Mouse (Mus musculus): ENCODE data around the gene Cmtm2a. TPM values are rescaled to one million over a fixed set of nuclear protein-coding genes. Genes with fewer than 3 reads are reported as not detected.
A peak's percentile ranks its signal among the peaks of the same experiment; 100 is the strongest.
"Not testable (repeated sequence)": the region's sequence is repeated elsewhere in the genome, so short reads cannot be mapped to it uniquely, and the experiment has no call there.

The Cmtm2a gene
- polyA plus RNA-seq, 1 experiment from 2014 or later: not detected

GRCm38 (mm10) chr8:104264271-104264935 lies 28.6 kb downstream of the Cmtm2a start:
- ATAC-seq (replicated peaks; ENCODE audit: low FRiP score); H3K9me3 ChIP-seq (ENCODE audit: control insufficient read depth, low read length); H3K9ac ChIP-seq (ENCODE audit: low read length); H3K36me3 ChIP-seq (ENCODE audit: control insufficient read depth, insufficient read depth, low read length); H3K4me3 ChIP-seq (ENCODE audit: low read depth, low read length); H3K4me2 ChIP-seq (ENCODE audit: low read depth, low read length, severe bottlenecking); DNase-seq (ENCODE audit: low spot score); H3K27me3 ChIP-seq (ENCODE audit: control insufficient read depth, insufficient read depth, low read length); H3K4me1 ChIP-seq (replicated peaks; ENCODE audit: control insufficient read depth, insufficient read depth, low read length); H3K27ac ChIP-seq (ENCODE audit: low read depth, low read length): not testable (repeated sequence)
- 95% methylated on average over 22 of the region's 22 CpGs for WGBS

GRCm38 (mm10) chr8:104261802-104262201 lies 31.2 kb downstream of the Cmtm2a start:
- not testable (repeated sequence) for H3K4me2 ChIP-seq (ENCODE audit: low read depth, low read length, severe bottlenecking); H3K27ac ChIP-seq (ENCODE audit: low read depth, low read length); DNase-seq (ENCODE audit: low spot score); H3K4me3 ChIP-seq (ENCODE audit: low read depth, low read length); H3K9me3 ChIP-seq (ENCODE audit: control insufficient read depth, low read length); H3K9ac ChIP-seq (ENCODE audit: low read length); ATAC-seq (replicated peaks; ENCODE audit: low FRiP score); H3K4me1 ChIP-seq (replicated peaks; ENCODE audit: control insufficient read depth, insufficient read depth, low read length); H3K27me3 ChIP-seq (ENCODE audit: control insufficient read depth, insufficient read depth, low read length)
- H3K36me3 ChIP-seq (ENCODE audit: control insufficient read depth, insufficient read depth, low read length): peaks cover 11% of the 10 kb centered on the region
- 96% methylated on average over 5 of the region's 5 CpGs for WGBS

GRCm38 (mm10) chr8:104253016-104253415 lies 40.0 kb downstream of the Cmtm2a start:
- Histone ChIP-seq H3K27me3 (ENCODE audit: control insufficient read depth, insufficient read depth, low read length) (no peaks in the 10 kb centered on the region), H3K4me1 (replicated peaks; ENCODE audit: control insufficient read depth, insufficient read depth, low read length) (peaks cover 5% of the 10 kb centered on the region; the same call in 1 of the 2 replicates), H3K27ac (ENCODE audit: low read depth, low read length) (no peak overlapping the region), H3K9ac (ENCODE audit: low read length) (no peak overlapping the region), H3K4me2 (ENCODE audit: low read depth, low read length, severe bottlenecking) (no peak overlapping the region), H3K4me3 (ENCODE audit: low read depth, low read length) (no peak overlapping the region), H3K9me3 (ENCODE audit: control insufficient read depth, low read length) (no peaks in the 10 kb centered on the region), H3K36me3 (ENCODE audit: control insufficient read depth, insufficient read depth, low read length) (peaks cover 3% of the 10 kb centered on the region)
- WGBS: 81% methylated on average over 3 of the region's 3 CpGs
- DNase-seq (ENCODE audit: low spot score): no peak
- ATAC-seq (replicated peaks; ENCODE audit: low FRiP score): no peak

GRCm38 (mm10) chr8:104251461-104251860 lies 41.5 kb downstream of the Cmtm2a start:
- H3K4me1 ChIP-seq (replicated peaks; ENCODE audit: control insufficient read depth, insufficient read depth, low read length): peaks cover 9% of the 10 kb centered on the region
- 0% methylated on average over 7 of the region's 7 CpGs for WGBS
- DNase-seq (ENCODE audit: low spot score) (no peak), ATAC-seq (replicated peaks; ENCODE audit: low FRiP score) (peak; percentile 19)
- no peaks in the 10 kb centered on the region for H3K9me3 ChIP-seq (ENCODE audit: control insufficient read depth, low read length)
- H3K36me3 ChIP-seq (ENCODE audit: control insufficient read depth, insufficient read depth, low read length): no peaks in the 10 kb centered on the region
- no peaks in the 10 kb centered on the region for H3K27me3 ChIP-seq (ENCODE audit: control insufficient read depth, insufficient read depth, low read length)
- H3K4me3 ChIP-seq (ENCODE audit: low read depth, low read length): peak overlapping the region; percentile 58
- H3K27ac ChIP-seq (ENCODE audit: low read depth, low read length): no peak overlapping the region
- H3K9ac ChIP-seq (ENCODE audit: low read length): peak overlapping the region; percentile 74
- H3K4me2 ChIP-seq (ENCODE audit: low read depth, low read length, severe bottlenecking): peak overlapping the region; percentile 81

GRCm38 (mm10) chr8:104250439-104251367 lies 42.3 kb downstream of the Cmtm2a start, which contains the start of gene Cklf:
Gene Cklf (plus strand): TSS chr8:104250861.
- DNase-seq (ENCODE audit: low spot score): peak; percentile 93
- peak within 1 kb of the TSS; percentile 62 for H3K27ac ChIP-seq (ENCODE audit: low read depth, low read length)
- WGBS: 4% methylated on average over 41 of the region's 41 CpGs

GRCm38 (mm10) chr8:104249442-104249996 lies 43.5 kb downstream of the Cmtm2a start:
- H3K36me3 ChIP-seq (ENCODE audit: control insufficient read depth, insufficient read depth, low read length): no peaks in the 10 kb centered on the region
- WGBS: 86% methylated on average over 7 of the region's 7 CpGs

More at GRCm38 (mm10) chr8:104250439-104251367, 42.3 kb downstream of the Cmtm2a start, which contains the start of gene Cklf:
- Histone ChIP-seq H3K4me3 (ENCODE audit: low read depth, low read length) (peak within 1 kb of the TSS; percentile 58), H3K36me3 (ENCODE audit: control insufficient read depth, insufficient read depth, low read length) (no peaks in the 10 kb centered on the region), H3K4me2 (ENCODE audit: low read depth, low read length, severe bottlenecking) (peak within 1 kb of the TSS; percentile 81), H3K27me3 (ENCODE audit: control insufficient read depth, insufficient read depth, low read length) (no peaks in the 10 kb centered on the region), H3K9ac (ENCODE audit: low read length) (peak within 1 kb of the TSS; percentile 74), H3K4me1 (replicated peaks; ENCODE audit: control insufficient read depth, insufficient read depth, low read length) (peaks cover 9% of the 10 kb centered on the region), H3K9me3 (ENCODE audit: control insufficient read depth, low read length) (no peaks in the 10 kb centered on the region)
- peak; percentile 85 for ATAC-seq (replicated peaks; ENCODE audit: low FRiP score)

GRCm38 (mm10) chr8:104248276-104248675 lies 44.7 kb downstream of the Cmtm2a start, which contains the start of gene Tk2:
Gene Tk2 (minus strand): TSS chr8:104248558.
- DNase-seq (ENCODE audit: low spot score): peak; percentile 91
- Histone ChIP-seq H3K4me2 (ENCODE audit: low read depth, low read length, severe bottlenecking) (peak within 1 kb of the TSS; percentile 72), H3K27me3 (ENCODE audit: control insufficient read depth, insufficient read depth, low read length) (no peaks in the 10 kb centered on the region), H3K4me3 (ENCODE audit: low read depth, low read length) (peak within 1 kb of the TSS; percentile 79), H3K4me1 (replicated peaks; ENCODE audit: control insufficient read depth, insufficient read depth, low read length) (peaks cover 9% of the 10 kb centered on the region), H3K36me3 (ENCODE audit: control insufficient read depth, insufficient read depth, low read length) (no peaks in the 10 kb centered on the region), H3K27ac (ENCODE audit: low read depth, low read length) (no peak within 1 kb of the TSS), H3K9ac (ENCODE audit: low read length) (peak within 1 kb of the TSS; percentile 71), H3K9me3 (ENCODE audit: control insufficient read depth, low read length) (no peaks in the 10 kb centered on the region)
- ATAC-seq (replicated peaks; ENCODE audit: low FRiP score): peak; percentile 88
- under 1% methylated on average over 28 of the region's 28 CpGs for WGBS

More at GRCm38 (mm10) chr8:104249442-104249996, 43.5 kb downstream of the Cmtm2a start:
- H3K4me3 ChIP-seq (ENCODE audit: low read depth, low read length): no peak overlapping the region
- no peak overlapping the region for H3K9ac ChIP-seq (ENCODE audit: low read length)
- no peak for DNase-seq (ENCODE audit: low spot score)
- peaks cover 9% of the 10 kb centered on the region for H3K4me1 ChIP-seq (replicated peaks; ENCODE audit: control insufficient read depth, insufficient read depth, low read length)
- no peak for ATAC-seq (replicated peaks; ENCODE audit: low FRiP score)
- no peaks in the 10 kb centered on the region for H3K9me3 ChIP-seq (ENCODE audit: control insufficient read depth, low read length)
- no peak overlapping the region for H3K27ac ChIP-seq (ENCODE audit: low read depth, low read length)
- no peak overlapping the region for H3K4me2 ChIP-seq (ENCODE audit: low read depth, low read length, severe bottlenecking)
- H3K27me3 ChIP-seq (ENCODE audit: control insufficient read depth, insufficient read depth, low read length): no peaks in the 10 kb centered on the region

GRCm38 (mm10) chr8:104247908-104248275 lies 45.1 kb downstream of the Cmtm2a start:
- no peak overlapping the region for H3K27ac ChIP-seq (ENCODE audit: low read depth, low read length)
- H3K4me2 ChIP-seq (ENCODE audit: low read depth, low read length, severe bottlenecking): peak overlapping the region; percentile 72
- ATAC-seq (replicated peaks; ENCODE audit: low FRiP score) (no peak), DNase-seq (ENCODE audit: low spot score) (no peak)
- no peaks in the 10 kb centered on the region for H3K36me3 ChIP-seq (ENCODE audit: control insufficient read depth, insufficient read depth, low read length)
- H3K9ac ChIP-seq (ENCODE audit: low read length): peak overlapping the region; percentile 71
- H3K9me3 ChIP-seq (ENCODE audit: control insufficient read depth, low read length): no peaks in the 10 kb centered on the region
- WGBS: 3% methylated on average over 11 of the region's 11 CpGs
- no peaks in the 10 kb centered on the region for H3K27me3 ChIP-seq (ENCODE audit: control insufficient read depth, insufficient read depth, low read length)
- peaks cover 9% of the 10 kb centered on the region for H3K4me1 ChIP-seq (replicated peaks; ENCODE audit: control insufficient read depth, insufficient read depth, low read length)
- H3K4me3 ChIP-seq (ENCODE audit: low read depth, low read length): peak overlapping the region; percentile 79
